Comparison of ENCODE assay signal across 19 mouse cellular contexts in the genomic region with DNA sequence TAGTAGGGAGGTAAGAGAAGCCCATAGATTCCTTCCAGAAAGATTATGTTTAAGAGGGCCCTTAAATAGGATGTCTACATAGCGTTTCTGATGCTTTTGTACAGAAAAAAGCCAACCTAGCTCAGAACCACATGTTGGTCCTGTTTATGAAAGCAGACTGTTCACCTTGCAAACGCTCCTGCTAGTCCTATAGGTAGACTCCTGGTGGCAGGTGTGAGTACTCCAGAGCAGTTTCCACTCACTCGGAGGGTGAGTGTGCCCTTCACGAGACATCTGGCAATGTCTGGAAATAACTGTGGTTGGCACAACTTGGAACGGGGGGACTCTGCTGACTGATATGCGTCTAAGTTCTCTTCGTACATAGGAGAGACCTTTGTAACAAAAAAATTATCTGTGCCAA. TPM values are rescaled to one million over a fixed set of nuclear protein-coding genes. Genes with fewer than 3 reads are reported as not detected.
DNase-seq lines count a peak whose midpoint lies in the region; ATAC-seq and TF ChIP-seq lines count a peak whose summit lies in the region.
"Had no signal": no experiment of that assay in that cellular context is flagged by ENCODE, and none has a peak within 500 bp of the region (broad histone marks: within the 10 kb centered on the region; RNA-seq: fewer than 3 reads in every experiment).

No protein-coding gene starts in this region.

- WGBS in heart, adult 2 months = 71% methylated on average over 7 of the region's 7 CpGs
- WGBS in intestine, embryonic 15.5 days = 83% methylated on average over 7 of the region's 7 CpGs
- WGBS in stomach, embryonic 15.5 days = 83% methylated on average over 7 of the region's 7 CpGs

- TF ChIP-seq EP300 in heart, adult 2 months (IDR thresholded peaks at IDR 0.05; ENCODE audit: insufficient read depth, low read depth, low read length) = no peak

- TF ChIP-seq POLR2A in heart, adult 2 months (IDR thresholded peaks at IDR 0.05; ENCODE audit: insufficient read depth, low read depth, low read length) = no peak

- H3K4me2 ChIP-seq in intestine, embryonic 15.5 days (replicated peaks) = no peak overlapping the region
- no peak overlapping the region for H3K4me2 ChIP-seq in stomach, embryonic 15.5 days
- H3K4me2 ChIP-seq: hindbrain, embryonic 14.5 days; liver, embryonic 13.5 days had no signal

- no peaks in the 10 kb centered on the region for H3K9me3 ChIP-seq in intestine, embryonic 15.5 days
- H3K9me3 ChIP-seq in stomach, embryonic 15.5 days = no peaks in the 10 kb centered on the region
- H3K9me3 ChIP-seq: limb, embryonic 10.5 days; liver, embryonic 13.5 days had no signal

- peaks cover 16% of the 10 kb centered on the region for H3K4me1 ChIP-seq in heart, adult 2 months (ENCODE audit: control insufficient read depth, insufficient read depth, low read length)
- no peaks in the 10 kb centered on the region; the same call in 1 of the 2 replicates for H3K4me1 ChIP-seq in intestine, embryonic 15.5 days (replicated peaks)
- H3K4me1 ChIP-seq in stomach, embryonic 15.5 days = peaks cover 4% of the 10 kb centered on the region; the same call in 1 of the 2 replicates

- H3K79me2 ChIP-seq in heart, adult 2 months (replicated peaks; ENCODE audit: control insufficient read depth, insufficient read depth, low read length) = no peaks in the 10 kb centered on the region; the same call in 1 of the 2 replicates

- no peak overlapping the region for H3K9ac ChIP-seq in heart, adult 2 months (ENCODE audit: low read depth, low read length)
- no peak overlapping the region for H3K9ac ChIP-seq in intestine, embryonic 15.5 days
- H3K9ac ChIP-seq in stomach, embryonic 15.5 days = no peak overlapping the region
- H3K9ac ChIP-seq: hindbrain, embryonic 14.5 days; liver, embryonic 13.5 days had no signal

- intact Hi-C loops in heart, adult 2 months (cut with DNase I) = no loop called here
- intact Hi-C loops in heart, postnatal 14 days (cut with DNase I) = loop anchor here (2.0 kb wide), 1 partner anchor 105 kb away; no protein-coding TSS in a partner anchor
- intact Hi-C loops in left cerebral cortex, adult 2 months (cut with DNase I) = loop anchor here (10.0 kb wide), 1 partner anchor 107 kb away; no protein-coding TSS in a partner anchor
- intact Hi-C loops in left cerebral cortex, postnatal 36 days (cut with DNase I) = loop anchor here (2.0 to 10.0 kb wide), 2 partner anchors 25 to 247 kb away; no protein-coding TSS in a partner anchor

- no peak overlapping the region for H3K4me3 ChIP-seq in heart, adult 2 months
- no peak overlapping the region for H3K4me3 ChIP-seq in left cerebral cortex, adult 2 months
- H3K4me3 ChIP-seq in intestine, embryonic 15.5 days (replicated peaks) = no peak overlapping the region
- H3K4me3 ChIP-seq in stomach, embryonic 15.5 days (replicated peaks) = no peak overlapping the region
- H3K4me3 ChIP-seq: limb, embryonic 10.5 days; liver, embryonic 13.5 days had no signal

- peaks cover 2% of the 10 kb centered on the region; the same call in 1 of the 2 replicates for H3K36me3 ChIP-seq in heart, adult 2 months (ENCODE audit: control insufficient read depth, insufficient read depth, low read length)
- H3K36me3 ChIP-seq in intestine, embryonic 15.5 days = peaks cover 18% of the 10 kb centered on the region
- peaks cover 29% of the 10 kb centered on the region for H3K36me3 ChIP-seq in stomach, embryonic 15.5 days

- no peak for ATAC-seq in intestine, embryonic 15.5 days
- ATAC-seq in stomach, embryonic 15.5 days (ENCODE audit: insufficient read depth, low FRiP score, low read depth) = no peak
- ATAC-seq: midbrain, embryonic 16.5 days had no signal

- H3K27me3 ChIP-seq in heart, adult 2 months (ENCODE audit: control insufficient read depth, insufficient read depth, low read length) = no peaks in the 10 kb centered on the region
- H3K27me3 ChIP-seq in intestine, embryonic 15.5 days (replicated peaks) = no peaks in the 10 kb centered on the region
- no peaks in the 10 kb centered on the region for H3K27me3 ChIP-seq in stomach, embryonic 15.5 days (replicated peaks)
- H3K27me3 ChIP-seq: liver, embryonic 13.5 days had no signal

- peak overlapping the region; percentile 87 for H3K27ac ChIP-seq in heart, adult 2 months
- H3K27ac ChIP-seq in left cerebral cortex, adult 2 months = peak overlapping the region; percentile 55; the same call in 1 of the 2 replicates
- peak overlapping the region; percentile 56 for H3K27ac ChIP-seq in intestine, embryonic 15.5 days
- H3K27ac ChIP-seq in stomach, embryonic 15.5 days = peak overlapping the region; percentile 63; the same call in 1 of the 2 replicates
- H3K27ac ChIP-seq: hindbrain, embryonic 14.5 days; limb, embryonic 10.5 days; liver, embryonic 13.5 days had no signal

- TF ChIP-seq CTCF in heart, adult 2 months (IDR thresholded peaks at IDR 0.05) = peak; percentile 22; the same call in 1 of the 2 replicates
- TF ChIP-seq CTCF in left cerebral cortex, adult 2 months (IDR thresholded peaks at IDR 0.05) = peak; percentile 23

- DNase-seq in heart, adult 2 months = no peak
- DNase-seq in heart, postnatal 14 days = no peak
- no peak for DNase-seq in left cerebral cortex, adult 2 months (ENCODE audit: extremely low spot score in 1 of 2, low spot score in 2 of 2)
- DNase-seq in left cerebral cortex, postnatal 36 days (ENCODE audit: low spot score in 2 of 2) = no peak
- DNase-seq in cerebellum, postnatal 36 days = no peak
- DNase-seq in layer of hippocampus, adult 9-11 months = no peak
- DNase-seq: adrenal gland, postnatal 14 days; cerebellum, adult 8-10 months; gastrocnemius, postnatal 25 days; kidney, adult 2 months; kidney, postnatal 25 days; liver, embryonic 13.5 days; right cerebral cortex, postnatal 4 days; thymus, postnatal 25 days had no signal

RNA-seq across cellular contexts. Expression of a gene that starts 26.0 kb away (rescaled TPM):
- total RNA-seq in heart, adult 2 months (2021) = 10 to 100 TPM; 36.8 to 41.0 TPM
- polyA plus RNA-seq in heart, adult 2 months (2012; rRNA removed) = 37.0 and 54.6 TPM in 2 replicates
- total RNA-seq in heart, postnatal 14 days (2021) = 10 to 100 TPM; 40.8 to 42.3 TPM
- total RNA-seq in left cerebral cortex, adult 2 months (2021) = 100 to 1,000 TPM; 328 to 345 TPM
- total RNA-seq in left cerebral cortex, postnatal 36 days (2021) = 100 to 1,000 TPM; 322 to 378 TPM
- 37.1 and 42.3 TPM in 2 replicates for polyA plus RNA-seq in intestine, embryonic 15.5 days (2015; fragmentation: Nextera tagmentation; extraction: Ambion mirVana)
- polyA plus RNA-seq in stomach, embryonic 15.5 days (2015; fragmentation: Nextera tagmentation; extraction: Ambion mirVana) = 40.4 and 49.1 TPM in 2 replicates

RNA-seq across cellular contexts. Expression of a gene that starts 33.6 kb away (rescaled TPM):
- total RNA-seq in heart, adult 2 months (2021) = 1 to 10 TPM; 8.3 to 8.5 TPM
- polyA plus RNA-seq in heart, adult 2 months (2012; rRNA removed) = 15.5 and 23.7 TPM in 2 replicates
- 10 to 100 TPM; 13.6 to 15.4 TPM for total RNA-seq in heart, postnatal 14 days (2021)
- total RNA-seq in left cerebral cortex, adult 2 months (2021) = 10 to 100 TPM; 15.5 to 17.7 TPM
- total RNA-seq in left cerebral cortex, postnatal 36 days (2021) = 10 to 100 TPM; 17.4 to 20.5 TPM
- polyA plus RNA-seq in intestine, embryonic 15.5 days (2015; fragmentation: Nextera tagmentation; extraction: Ambion mirVana) = 20.4 and 21.9 TPM in 2 replicates
- polyA plus RNA-seq in stomach, embryonic 15.5 days (2015; fragmentation: Nextera tagmentation; extraction: Ambion mirVana) = 22.3 and 25.5 TPM in 2 replicates

Comparison
In these comparisons a context has a peak if more than half of its experiments do, and no peak if none do; other contexts are left out.
1. RNA of a gene that starts 26.0 kb away (total RNA-seq): 322 to 378 TPM in left cerebral cortex, postnatal 36 days and 328 to 345 TPM in left cerebral cortex, adult 2 months; 40.8 to 42.3 TPM in heart, postnatal 14 days and 36.8 to 41.0 TPM in heart, adult 2 months; every median in the first group is over 4 times any median in the second.
2. Peak in every context shown above with its lines, with median percentiles within 50 percentile points of each other: H3K27ac ChIP-seq.